Mouse (Mus musculus): Measurements from ENCODE around the gene Gm49378. TPM values are rescaled to one million over a fixed set of nuclear protein-coding genes. Genes with fewer than 3 reads are reported as not detected.
A peak's percentile ranks its signal among the peaks of the same experiment; 100 is the strongest.

Gm49378 gene
- polyA plus RNA-seq, 1 experiment from 2014 or later, result 4.0 TPM

DNA sequence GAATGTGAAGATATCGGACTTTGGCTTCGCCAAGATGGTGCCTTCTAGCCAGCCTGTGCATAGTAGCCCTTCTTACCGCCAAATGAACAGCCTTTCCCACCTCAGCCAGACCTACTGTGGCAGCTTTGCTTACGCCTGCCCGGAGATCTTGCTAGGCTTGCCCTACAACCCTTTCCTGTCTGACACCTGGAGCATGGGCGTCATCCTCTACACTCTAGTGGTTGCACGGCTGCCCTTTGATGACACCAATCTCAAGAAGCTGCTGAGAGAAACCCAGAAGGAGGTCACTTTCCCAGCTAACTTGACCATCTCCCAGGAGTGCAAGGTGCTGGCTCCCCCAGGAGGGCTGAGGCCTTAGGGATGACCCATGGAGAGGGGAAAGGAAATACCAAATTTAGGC lies 13.8 kb upstream of the Gm49378 start:
- no peaks in the 10 kb centered on the region for H3K4me1 ChIP-seq
- no peak overlapping the region for H3K4me2 ChIP-seq
- no peak for ATAC-seq (ENCODE audit: low FRiP score)
- H3K27ac ChIP-seq, result no peak overlapping the region
- WGBS, result 88% methylated on average over 7 of the region's 7 CpGs
- H3K9me3 ChIP-seq, result no peaks in the 10 kb centered on the region
- no peak overlapping the region for H3K4me3 ChIP-seq (replicated peaks)
- H3K36me3 ChIP-seq (replicated peaks), result peaks cover under 1% of the 10 kb centered on the region; the same call in 1 of the 2 replicates
- no peaks in the 10 kb centered on the region for H3K27me3 ChIP-seq
- H3K9ac ChIP-seq, result no peak overlapping the region

DNA sequence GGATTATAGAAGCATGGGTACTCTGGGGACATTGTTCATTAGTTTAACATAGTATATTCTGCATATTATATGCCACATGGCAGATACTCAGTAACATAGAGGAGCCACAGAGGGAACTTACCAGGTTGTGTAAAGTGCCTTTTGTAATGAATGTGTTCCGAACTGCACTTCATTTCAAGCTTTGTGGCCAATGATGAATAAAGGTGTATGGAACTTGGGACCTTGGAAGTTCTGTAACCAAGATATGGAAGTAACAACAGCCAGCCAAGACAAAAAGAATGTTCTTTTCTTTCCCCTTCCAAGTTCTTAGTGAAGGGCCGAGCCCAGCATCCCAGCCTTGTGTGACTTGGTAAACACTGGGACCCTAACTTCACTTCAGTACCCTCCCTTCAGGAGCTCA lies 12.2 kb upstream of the Gm49378 start, which contains the start of gene Tssk4:
TSS of gene Tssk4 (plus strand) at position 301 of the 400 bp plus-strand sequence.
- H3K9me3 ChIP-seq, result no peaks in the 10 kb centered on the region
- H3K27ac ChIP-seq, result no peak within 1 kb of the TSS
- H3K4me3 ChIP-seq (replicated peaks), result no peak within 1 kb of the TSS
- H3K27me3 ChIP-seq, result no peaks in the 10 kb centered on the region
- no peak within 1 kb of the TSS for H3K9ac ChIP-seq
- H3K36me3 ChIP-seq (replicated peaks), result peaks cover 4% of the 10 kb centered on the region; the same call in 1 of the 2 replicates
- no peak for ATAC-seq (ENCODE audit: low FRiP score)
- 93% methylated on average over 2 of the region's 2 CpGs for WGBS
- H3K4me1 ChIP-seq, result peaks cover 5% of the 10 kb centered on the region
- H3K4me2 ChIP-seq, result no peak within 1 kb of the TSS

DNA sequence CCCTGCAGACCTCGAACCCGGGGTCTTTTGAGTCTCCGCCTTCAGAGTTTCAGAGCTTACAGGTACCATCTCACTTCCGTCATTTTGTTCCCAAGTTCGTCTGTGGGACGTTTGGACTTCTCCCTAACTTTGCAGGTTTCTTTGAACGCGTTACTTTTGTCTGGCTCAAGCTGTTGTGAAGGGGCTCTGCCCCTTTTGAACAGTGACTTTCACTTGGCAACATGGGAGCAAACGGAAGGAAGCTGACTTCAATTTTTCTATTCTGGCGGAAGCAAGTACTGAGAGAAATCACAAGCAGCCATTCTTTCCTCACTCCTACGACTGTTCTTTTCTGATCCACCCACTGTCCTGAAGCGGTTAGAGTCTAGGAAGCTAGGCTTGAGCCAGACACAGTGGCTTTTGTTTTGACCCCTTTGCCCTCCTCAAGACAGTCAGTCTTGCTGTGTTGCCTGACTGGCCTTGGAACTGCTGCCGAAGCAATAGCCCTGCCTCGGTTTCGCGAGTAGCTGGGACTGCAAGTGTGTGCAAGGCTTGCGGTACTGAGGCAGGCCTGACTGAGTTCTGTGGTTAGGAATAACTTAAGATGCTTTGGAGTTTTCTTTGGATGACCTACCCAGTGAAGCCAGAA lies 6.7 kb upstream of the Gm49378 start:
- WGBS, result 33% methylated on average over 17 of the region's 17 CpGs
- Histone ChIP-seq H3K4me2 (peak overlapping the region; percentile 90), H3K36me3 (replicated peaks) (peaks cover 24% of the 10 kb centered on the region), H3K4me1 (peaks cover 25% of the 10 kb centered on the region), H3K4me3 (replicated peaks) (peak overlapping the region; percentile 92), H3K9ac (peak overlapping the region; percentile 90), H3K27me3 (no peaks in the 10 kb centered on the region), H3K9me3 (no peaks in the 10 kb centered on the region), H3K27ac (no peak overlapping the region)
- ATAC-seq (ENCODE audit: low FRiP score), result no peak

DNA sequence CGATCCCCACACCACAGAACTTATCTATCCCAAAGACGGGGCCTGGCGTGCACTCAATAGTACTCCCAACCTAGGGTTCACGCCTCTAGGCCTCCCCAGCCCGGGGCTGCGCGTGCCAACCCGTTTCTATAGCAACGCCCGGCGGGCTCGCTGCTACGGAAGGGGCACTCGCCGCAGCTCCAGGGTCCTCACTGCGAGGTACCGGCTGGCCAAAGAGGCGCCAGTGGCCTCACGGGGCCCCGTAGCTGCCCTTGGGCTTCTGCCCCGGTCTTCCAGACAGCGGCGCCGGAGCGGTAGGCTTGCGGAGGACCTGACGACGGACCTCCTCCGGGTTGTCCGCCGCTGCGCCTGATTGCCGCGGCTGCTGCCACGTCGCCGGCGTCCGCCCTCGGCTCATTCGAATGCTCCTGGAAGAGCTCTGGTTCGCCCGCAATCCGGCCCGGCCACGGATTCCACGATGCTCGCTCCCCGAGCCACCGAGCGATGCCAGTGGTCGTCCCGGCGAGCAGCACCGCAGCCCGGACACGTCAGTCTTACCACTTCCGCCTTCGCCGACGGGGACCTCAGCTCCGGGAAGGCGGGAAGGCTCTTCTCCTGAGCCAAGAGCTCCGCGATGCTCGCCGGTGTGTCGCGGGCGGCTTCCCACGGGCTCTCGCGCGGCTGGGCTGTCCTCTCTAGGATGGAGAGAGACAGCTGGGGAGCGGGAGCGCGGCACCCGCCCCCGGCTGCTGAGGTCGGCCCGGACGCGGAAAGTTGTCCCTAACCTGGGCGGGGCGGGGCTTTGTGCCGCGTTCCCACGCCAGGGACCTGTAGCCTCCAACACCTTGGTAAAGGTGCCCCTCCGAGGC lies 5.6 kb upstream of the Gm49378 start, which contains the start of gene Tm9sf1:
TSS of gene Tm9sf1 (minus strand) at position 747 of the 848 bp plus-strand sequence.
- peaks cover 35% of the 10 kb centered on the region for H3K36me3 ChIP-seq (replicated peaks)
- no peaks in the 10 kb centered on the region for H3K27me3 ChIP-seq
- peak within 1 kb of the TSS; percentile 92 for H3K4me3 ChIP-seq (replicated peaks)
- WGBS, result under 1% methylated on average over 87 of the region's 89 CpGs
- peak; percentile 90 for ATAC-seq (ENCODE audit: low FRiP score)
- H3K9ac ChIP-seq, result peak within 1 kb of the TSS; percentile 90
- H3K4me2 ChIP-seq, result peak within 1 kb of the TSS; percentile 90
- H3K27ac ChIP-seq, result peak within 1 kb of the TSS; percentile 94
- peaks cover 25% of the 10 kb centered on the region for H3K4me1 ChIP-seq
- no peaks in the 10 kb centered on the region for H3K9me3 ChIP-seq

DNA sequence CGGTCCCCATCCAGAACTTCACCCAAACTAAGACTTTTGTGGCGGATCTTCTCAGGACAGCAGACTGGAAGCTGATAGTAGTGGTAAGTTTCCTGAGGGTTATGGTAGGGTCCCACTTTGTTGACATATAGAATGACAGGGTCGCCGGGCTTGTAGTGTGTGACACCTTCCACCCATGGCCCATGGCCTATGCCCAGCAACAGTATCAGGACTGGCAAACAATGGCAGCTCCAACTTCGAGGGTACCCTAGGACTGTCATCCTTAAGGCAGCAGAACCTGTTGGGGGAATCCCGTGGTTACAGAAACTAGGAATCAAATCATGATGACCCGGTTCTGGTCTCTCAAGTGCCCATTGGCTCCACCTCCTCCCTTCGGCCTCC lies 5.0 kb upstream of the Gm49378 start:
- Histone ChIP-seq H3K4me2 (peak overlapping the region; percentile 90), H3K9ac (peak overlapping the region; percentile 90), H3K9me3 (no peaks in the 10 kb centered on the region), H3K27ac (peak overlapping the region; percentile 94), H3K4me1 (peaks cover 25% of the 10 kb centered on the region), H3K27me3 (no peaks in the 10 kb centered on the region), H3K4me3 (replicated peaks) (peak overlapping the region; percentile 92), H3K36me3 (replicated peaks) (peaks cover 41% of the 10 kb centered on the region)
- peak; percentile 59 for ATAC-seq (ENCODE audit: low FRiP score)
- 26% methylated on average over 8 of the region's 8 CpGs for WGBS

DNA sequence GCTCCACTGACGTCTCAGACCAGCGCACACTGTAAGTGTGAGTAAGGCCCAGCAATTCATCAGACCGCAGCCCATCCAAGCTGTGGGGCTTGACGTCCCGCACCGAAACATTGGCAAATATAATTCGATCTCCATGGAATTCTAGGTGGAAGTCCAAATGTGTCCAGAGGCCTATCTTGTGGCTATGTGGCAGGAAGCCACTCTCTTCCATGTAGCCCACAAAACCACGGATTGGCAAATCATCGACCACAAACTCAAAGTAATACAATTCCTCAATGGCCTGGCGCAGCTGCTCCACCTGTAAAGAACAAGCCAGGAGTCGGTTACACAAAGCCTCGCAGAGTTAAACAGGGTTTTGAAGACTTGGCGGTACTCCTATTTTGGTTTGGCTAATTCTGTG lies 3.6 kb upstream of the Gm49378 start:
- no peaks in the 10 kb centered on the region for H3K27me3 ChIP-seq
- WGBS, result 92% methylated on average over 13 of the region's 13 CpGs
- H3K36me3 ChIP-seq (replicated peaks), result peaks cover 49% of the 10 kb centered on the region
- H3K9ac ChIP-seq, result no peak overlapping the region
- no peak overlapping the region for H3K4me2 ChIP-seq
- no peak overlapping the region for H3K27ac ChIP-seq
- H3K4me3 ChIP-seq (replicated peaks), result no peak overlapping the region
- H3K4me1 ChIP-seq, result peaks cover 26% of the 10 kb centered on the region
- no peak for ATAC-seq (ENCODE audit: low FRiP score)
- H3K9me3 ChIP-seq, result no peaks in the 10 kb centered on the region

DNA sequence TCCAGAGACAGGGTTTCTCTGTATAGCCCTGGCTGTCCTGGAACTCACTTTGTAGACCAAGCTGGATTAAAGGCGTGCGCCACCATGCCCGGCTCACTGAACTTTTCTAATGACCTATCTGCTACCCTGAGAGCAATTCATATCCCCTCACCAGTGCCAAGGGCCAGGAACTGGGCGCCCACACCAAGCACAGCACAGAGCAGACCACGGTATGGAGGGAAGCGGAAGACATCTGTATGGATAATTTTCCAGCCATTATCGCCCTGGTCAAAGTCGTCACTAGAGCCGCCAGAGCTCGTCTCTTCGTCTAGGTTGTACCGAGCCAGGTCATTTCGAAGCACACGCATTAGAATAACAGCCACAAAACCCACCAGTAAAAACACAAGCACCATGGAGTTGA lies 3.1 kb upstream of the Gm49378 start:
- H3K27me3 ChIP-seq, result no peaks in the 10 kb centered on the region
- no peak overlapping the region for H3K4me3 ChIP-seq (replicated peaks)
- H3K4me2 ChIP-seq, result no peak overlapping the region
- peaks cover 30% of the 10 kb centered on the region for H3K4me1 ChIP-seq
- no peak overlapping the region for H3K27ac ChIP-seq
- no peaks in the 10 kb centered on the region for H3K9me3 ChIP-seq
- no peak overlapping the region for H3K9ac ChIP-seq
- 97% methylated on average over 14 of the region's 14 CpGs for WGBS
- no peak for ATAC-seq (ENCODE audit: low FRiP score)
- peaks cover 47% of the 10 kb centered on the region for H3K36me3 ChIP-seq (replicated peaks)

DNA sequence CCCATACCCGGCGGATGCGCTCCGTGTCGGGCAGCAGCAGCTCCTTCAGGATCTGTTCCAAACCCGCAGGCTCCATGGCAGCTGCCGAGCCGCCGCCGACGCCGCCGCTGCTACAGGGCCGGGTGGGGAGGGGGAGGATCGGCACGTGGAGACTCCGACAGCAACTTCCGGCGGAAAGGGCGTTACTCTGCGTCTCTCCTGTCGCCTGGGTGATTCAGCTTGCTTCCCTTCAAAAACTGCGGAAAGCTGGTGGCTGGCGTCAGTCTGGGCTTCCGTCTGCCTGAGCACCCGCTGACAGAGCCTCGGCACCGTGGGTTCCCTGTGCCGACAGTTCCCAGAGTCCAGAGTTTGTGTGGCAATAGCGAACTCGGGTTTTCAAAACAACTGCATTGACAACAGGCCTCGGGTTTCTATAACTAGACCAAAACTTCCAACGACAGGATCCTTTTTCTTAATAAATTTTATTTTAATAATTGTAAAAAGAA lies 2.1 kb downstream of the Gm49378 start, which contains the start of gene Ipo4:
TSS of gene Ipo4 (minus strand) at position 435 of the 485 bp plus-strand sequence.
- WGBS, result 2% methylated on average over 33 of the region's 33 CpGs
- H3K9ac ChIP-seq, result peak within 1 kb of the TSS; percentile 82

DNA sequence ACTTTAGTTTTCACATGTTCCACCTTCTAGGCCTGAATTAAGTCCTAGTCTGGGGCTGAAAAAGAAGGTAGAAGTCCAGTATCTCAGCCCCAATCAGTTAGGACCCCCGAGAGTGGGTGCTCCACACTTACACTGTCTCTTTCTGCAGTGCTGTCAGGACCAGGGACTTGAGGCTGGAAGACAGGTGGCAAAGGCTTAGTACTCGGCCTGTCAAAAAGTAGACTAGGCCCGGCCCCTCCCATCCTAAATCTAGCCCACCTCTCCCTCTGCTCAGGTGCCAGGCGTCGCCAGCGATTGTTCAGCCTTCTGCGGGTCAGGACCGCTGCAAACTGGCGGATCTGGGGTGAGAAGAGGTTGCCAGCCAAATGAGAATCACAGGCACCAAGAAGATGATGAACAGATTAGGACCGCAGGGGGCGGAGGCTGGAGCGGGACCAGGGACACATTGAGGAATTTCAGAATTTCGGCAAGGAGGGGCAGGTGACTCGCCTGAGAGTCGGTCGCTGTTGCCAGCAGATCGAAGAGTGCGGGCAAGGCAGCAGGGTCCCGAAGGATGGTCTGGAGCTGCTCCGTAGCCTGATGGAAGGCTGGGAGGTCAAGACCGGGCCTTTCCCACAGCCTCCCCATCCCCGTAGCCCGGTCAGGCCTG lies 2.7 kb downstream of the Gm49378 start:
- peak; percentile 5 for ATAC-seq (ENCODE audit: low FRiP score)
- Histone ChIP-seq H3K4me2 (peak overlapping the region; percentile 91), H3K9me3 (no peaks in the 10 kb centered on the region), H3K4me3 (replicated peaks) (peak overlapping the region; percentile 68), H3K27me3 (no peaks in the 10 kb centered on the region), H3K4me1 (peaks cover 18% of the 10 kb centered on the region), H3K27ac (peak overlapping the region; percentile 80), H3K36me3 (replicated peaks) (peaks cover 77% of the 10 kb centered on the region), H3K9ac (peak overlapping the region; percentile 82)
- WGBS, result 4% methylated on average over 23 of the region's 23 CpGs

More for the DNA sequence above, 2.1 kb downstream of the Gm49378 start, which contains the start of gene Ipo4:
- Histone ChIP-seq H3K4me2 (peak within 1 kb of the TSS; percentile 91), H3K36me3 (replicated peaks) (peaks cover 77% of the 10 kb centered on the region), H3K9me3 (no peaks in the 10 kb centered on the region), H3K4me3 (replicated peaks) (peak within 1 kb of the TSS; percentile 68), H3K4me1 (peaks cover 18% of the 10 kb centered on the region), H3K27ac (peak within 1 kb of the TSS; percentile 80), H3K27me3 (no peaks in the 10 kb centered on the region)
- ATAC-seq (ENCODE audit: low FRiP score), result peak; percentile 91

DNA sequence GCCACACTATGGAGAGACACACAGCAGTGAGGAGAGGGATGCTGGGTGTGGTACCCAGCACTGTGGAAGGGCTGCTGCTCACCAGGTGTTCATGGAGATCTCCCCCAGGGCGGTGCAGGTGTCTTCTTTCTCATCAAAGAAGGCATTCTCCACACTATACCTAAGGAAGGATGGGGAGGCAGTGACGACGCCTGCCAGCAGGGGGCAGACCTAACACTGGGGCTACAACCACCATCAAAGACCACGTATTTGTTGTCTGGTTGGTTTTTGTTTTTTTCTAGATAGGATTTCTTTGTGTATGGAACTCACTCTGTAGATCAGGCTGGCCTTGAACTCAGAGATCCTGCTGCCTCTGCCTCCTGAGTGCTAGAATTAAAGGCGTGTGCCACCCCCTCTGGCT lies 8.4 kb downstream of the Gm49378 start:
- H3K9me3 ChIP-seq, result no peaks in the 10 kb centered on the region
- peaks cover 4% of the 10 kb centered on the region; the same call in 1 of the 2 replicates for H3K4me1 ChIP-seq
- no peak overlapping the region for H3K4me3 ChIP-seq (replicated peaks)
- ATAC-seq (ENCODE audit: low FRiP score), result no peak
- no peaks in the 10 kb centered on the region for H3K27me3 ChIP-seq
- 59% methylated on average over 5 of the region's 5 CpGs for WGBS
- H3K27ac ChIP-seq, result no peak overlapping the region
- no peak overlapping the region for H3K4me2 ChIP-seq
- H3K36me3 ChIP-seq (replicated peaks), result peaks cover 99% of the 10 kb centered on the region
- no peak overlapping the region for H3K9ac ChIP-seq

DNA sequence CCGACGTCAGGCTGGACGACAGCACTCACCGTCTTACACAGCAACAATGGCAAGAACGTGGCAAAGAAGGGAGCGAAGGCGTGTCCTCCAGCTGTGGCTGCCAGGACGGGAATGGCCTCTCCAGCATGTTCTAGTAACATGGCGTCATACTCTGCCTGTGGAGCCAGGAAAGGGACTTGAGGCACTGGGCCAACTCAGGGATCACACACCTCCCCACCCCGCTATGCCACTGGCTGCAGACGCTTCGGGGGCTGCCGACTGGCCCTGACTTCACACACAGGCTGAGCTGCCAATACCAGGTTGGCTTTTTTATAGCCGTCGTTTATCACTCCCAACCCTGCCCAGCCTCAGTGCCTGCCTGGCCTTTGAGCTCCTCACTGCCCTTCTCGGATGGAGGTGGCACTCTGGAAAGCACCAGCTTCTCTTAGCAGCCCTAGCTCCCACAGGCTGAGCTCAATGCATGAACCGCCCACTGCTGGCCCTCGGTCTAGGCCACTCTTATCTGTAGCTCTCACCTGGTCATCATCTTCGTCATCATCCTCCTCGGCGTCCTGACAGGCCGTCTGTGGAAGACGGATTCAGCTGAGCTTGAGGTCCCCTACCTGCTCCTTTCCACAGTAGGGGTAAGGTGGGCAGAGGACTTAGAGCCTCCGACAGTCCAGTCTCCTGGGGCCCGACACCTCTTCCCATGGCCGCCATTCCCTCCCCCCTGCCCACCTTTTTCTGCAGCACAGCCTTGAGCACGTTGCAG lies 9.4 kb downstream of the Gm49378 start:
- H3K27ac ChIP-seq, result no peak overlapping the region
- no peaks in the 10 kb centered on the region for H3K27me3 ChIP-seq
- no peaks in the 10 kb centered on the region for H3K4me1 ChIP-seq
- H3K36me3 ChIP-seq (replicated peaks), result peaks cover 94% of the 10 kb centered on the region
- ATAC-seq (ENCODE audit: low FRiP score), result no peak
- no peak overlapping the region for H3K4me3 ChIP-seq (replicated peaks)
- no peak overlapping the region for H3K4me2 ChIP-seq
- no peaks in the 10 kb centered on the region for H3K9me3 ChIP-seq
- H3K9ac ChIP-seq, result no peak overlapping the region
- WGBS, result 93% methylated on average over 27 of the region's 27 CpGs
